Mouse (Mus musculus) small intestine, adult 2 months (tissue): Measurements from ENCODE around the gene Angptl1.

Experiments
- CTCF ChIP-seq: fragments of 200-500 bp; IDR thresholded peaks from 2 replicates; pipeline ENCODE4 v1.5.1; 2012; ENCODE audit warnings: low read depth, mild to moderate bottlenecking, control low read depth, inconsistent platforms, low read length, moderate library complexity, mixed read lengths; ENCODE audit not compliant: insufficient replicate concordance, insufficient read length; ENCODE audit errors: extremely low read depth
- POLR2A ChIP-seq: fragments of 200-500 bp; IDR thresholded peaks from 2 replicates; pipeline ENCODE4 v1.6.1; 2012; ENCODE audit warnings: low read depth, mild to moderate bottlenecking, control low read depth, inconsistent platforms, low read length, moderate library complexity

DNA sequence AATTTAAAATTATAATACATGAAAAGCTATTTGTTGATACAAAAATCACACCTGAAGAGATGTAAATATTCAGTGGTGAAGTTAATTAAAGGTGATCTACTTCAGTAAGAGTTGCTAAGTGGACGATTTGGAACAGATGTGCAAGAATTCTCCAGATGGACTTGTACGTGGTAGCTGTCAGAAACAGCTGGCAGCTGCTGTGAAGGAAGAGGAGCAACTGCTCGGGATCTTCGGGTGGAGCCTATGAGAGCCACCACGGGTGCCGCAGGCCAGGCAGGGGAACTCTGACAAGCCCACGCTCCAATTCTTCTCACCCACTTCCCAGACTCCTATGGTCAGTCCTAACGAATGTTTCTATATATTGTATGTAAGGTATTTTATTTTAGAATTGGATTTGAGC, 25.6 kb upstream of the Angptl1 start:
- TF ChIP-seq POLR2A (no peak), CTCF (no peak)
